In genomic region chr4:136059800-136060488, GRCm38 (mm10) we compare ENCODE assay signal across 8 mouse cellular contexts. TPM values are rescaled to one million over a fixed set of nuclear protein-coding genes. Genes with fewer than 3 reads are reported as not detected.
DNase-seq lines count a peak whose midpoint lies in the region; ATAC-seq and TF ChIP-seq lines count a peak whose summit lies in the region.
"Not testable (repeated sequence)": the region's sequence is repeated elsewhere in the genome, so short reads cannot be mapped to it uniquely, and the experiment has no call there.

No protein-coding gene starts in this region.

- not testable (repeated sequence) for H3K9ac ChIP-seq in lung, embryonic 14.5 days

- not testable (repeated sequence) for H3K36me3 ChIP-seq in lung, embryonic 14.5 days (ENCODE audit: insufficient read depth)

- H3K4me3 ChIP-seq in lung, embryonic 14.5 days (ENCODE audit: low read depth, low read length) = not testable (repeated sequence)

- not testable (repeated sequence) for H3K4me2 ChIP-seq in lung, embryonic 14.5 days

- H3K27ac ChIP-seq in lung, embryonic 14.5 days (ENCODE audit: low read depth) = not testable (repeated sequence)

- peak; percentile 97 for ATAC-seq in CD4-positive, CD25-positive, alpha-beta regulatory T cell, adult 4 months
- ATAC-seq in lung, embryonic 14.5 days (ENCODE audit: insufficient read depth) = not testable (repeated sequence)

- H3K4me1 ChIP-seq in lung, embryonic 14.5 days (ENCODE audit: insufficient read depth) = not testable (repeated sequence)

- TF ChIP-seq CTCF in lung, embryonic 14.5 days (IDR thresholded peaks at IDR 0.05; ENCODE audit: low read depth) = not testable (repeated sequence)

- not testable (repeated sequence) for H3K9me3 ChIP-seq in lung, embryonic 14.5 days (ENCODE audit: low read depth, low read length)

- WGBS in lung, embryonic 14.5 days = 54% methylated on average over 9 of the region's 9 CpGs

- not testable (repeated sequence) for H3K27me3 ChIP-seq in lung, embryonic 14.5 days (ENCODE audit: insufficient read depth, low read length)

- peak; percentile 78 for DNase-seq in 3T3-L1 (ENCODE audit: low read depth, low spot score)
- peak; percentile 39 for DNase-seq in NIH3T3 (ENCODE audit: low read depth)
- DNase-seq in adipocyte (ENCODE audit: low spot score) = peak; percentile 50
- peak; percentile 52 for DNase-seq in c-Kit-positive CD71-positive TER-119-positive erythroid progenitor cells, embryonic 14.5 days (ENCODE audit: low spot score)
- peak; percentile 93 for DNase-seq in induced T-regulatory cell, adult 2 months (ENCODE audit: low read depth)
- DNase-seq in lung, embryonic 14.5 days = peak; percentile 55
- DNase-seq in naive thymus-derived CD4-positive, alpha-beta T cell, adult 2 months (ENCODE audit: low read depth) = peak; percentile 86

RNA-seq across cellular contexts. Expression of gene Rpl11, which starts 6.7 kb away (rescaled TPM):
- 1,000 to 10,000 TPM in 1 of 2 experiments, 100 to 1,000 TPM in 1; 954 to 1,576 TPM for polyA plus RNA-seq in CD4-positive, CD25-positive, alpha-beta regulatory T cell, adult 4 months (2017; shearing (Covaris generic))
- 548 and 564 TPM in 2 replicates for polyA plus RNA-seq in lung, embryonic 14.5 days (2014; fragmentation: Nextera tagmentation; extraction: Ambion mirVana)

RNA-seq across cellular contexts. Expression of gene Eloa, which starts 38.4 kb away (rescaled TPM):
- 10 to 100 TPM; 44.5 to 58.9 TPM for polyA plus RNA-seq in CD4-positive, CD25-positive, alpha-beta regulatory T cell, adult 4 months (2017; shearing (Covaris generic))
- 41.8 and 42.5 TPM in 2 replicates for polyA plus RNA-seq in lung, embryonic 14.5 days (2014; fragmentation: Nextera tagmentation; extraction: Ambion mirVana)

Comparison
In these comparisons a context has a peak if more than half of its experiments do, and no peak if none do; other contexts are left out.
1. DNase-seq: peak in every context shown above with its lines; median percentile 93 in induced T-regulatory cell, adult 2 months; 86 in naive thymus-derived CD4-positive, alpha-beta T cell, adult 2 months; 78 in 3T3-L1; 55 in lung, embryonic 14.5 days; 52 in c-Kit-positive CD71-positive TER-119-positive erythroid progenitor cells, embryonic 14.5 days; 50 in adipocyte; 39 in NIH3T3.